Mouse (Mus musculus): ENCODE measurements around the gene Pik3ap1. TPM values are rescaled to one million over a fixed set of nuclear protein-coding genes. Genes with fewer than 3 reads are reported as not detected.

The Pik3ap1 gene
- polyA plus RNA-seq, 1 experiment = 25.9 TPM

GRCm38 (mm10) chr19:41339020-41339836, 45.7 kb downstream of the Pik3ap1 start:
- DNase-seq = no peak

GRCm38 (mm10) chr19:41338379-41338778, 46.5 kb downstream of the Pik3ap1 start:
- H3K4me1 ChIP-seq (ENCODE audit: control insufficient read depth, insufficient read depth, low read length) = peaks cover 5% of the 10 kb centered on the region; the same call in 1 of the 2 replicates
- 77% methylated on average over 6 of the region's 6 CpGs for WGBS
- H3K4me3 ChIP-seq (replicated peaks; ENCODE audit: extremely low read depth, low read depth, low read length) = no peak overlapping the region
- TF ChIP-seq CTCF (IDR thresholded peaks at IDR 0.05; ENCODE audit: insufficient read depth, low read length) (no peak), POLR2A (IDR thresholded peaks at IDR 0.05; ENCODE audit: borderline replicate concordance, extremely low read depth, low read depth, low read length) (no peak)
- DNase-seq = no peak

More at GRCm38 (mm10) chr19:41339020-41339836, 45.7 kb downstream of the Pik3ap1 start:
- peaks cover 5% of the 10 kb centered on the region; the same call in 1 of the 2 replicates for H3K4me1 ChIP-seq (ENCODE audit: control insufficient read depth, insufficient read depth, low read length)
- TF ChIP-seq CTCF (IDR thresholded peaks at IDR 0.05; ENCODE audit: insufficient read depth, low read length) (no peak), POLR2A (IDR thresholded peaks at IDR 0.05; ENCODE audit: borderline replicate concordance, extremely low read depth, low read depth, low read length) (no peak)
- no peak overlapping the region for H3K4me3 ChIP-seq (replicated peaks; ENCODE audit: extremely low read depth, low read depth, low read length)
- 41% methylated on average over 21 of the region's 21 CpGs for WGBS

- DNase-seq = no peak
- H3K4me1 ChIP-seq (ENCODE audit: control insufficient read depth, insufficient read depth, low read length) = 0 out of 2 replicates have a peak, but pooled peaks cover 2% of the 10 kb centered on the region
- WGBS = 72% methylated on average over 3 of the region's 3 CpGs
- TF ChIP-seq POLR2A (IDR thresholded peaks at IDR 0.05; ENCODE audit: borderline replicate concordance, extremely low read depth, low read depth, low read length) (no peak), CTCF (IDR thresholded peaks at IDR 0.05; ENCODE audit: insufficient read depth, low read length) (no peak)
- H3K4me3 ChIP-seq (replicated peaks; ENCODE audit: extremely low read depth, low read depth, low read length) = no peak overlapping the region
These were observed 49.2 kb downstream of the Pik3ap1 start for GRCm38 (mm10) chr19:41335721-41336120.

GRCm38 (mm10) chr19:41332986-41333385, 51.9 kb downstream of the Pik3ap1 start:
- DNase-seq = no peak
- TF ChIP-seq POLR2A (IDR thresholded peaks at IDR 0.05; ENCODE audit: borderline replicate concordance, extremely low read depth, low read depth, low read length) = no peak
- TF ChIP-seq CTCF (IDR thresholded peaks at IDR 0.05; ENCODE audit: insufficient read depth, low read length) = no peak
- H3K4me1 ChIP-seq (ENCODE audit: control insufficient read depth, insufficient read depth, low read length) = no peaks in the 10 kb centered on the region
- 73% methylated on average over 8 of the region's 8 CpGs for WGBS
- H3K4me3 ChIP-seq (replicated peaks; ENCODE audit: extremely low read depth, low read depth, low read length) = no peak overlapping the region

GRCm38 (mm10) chr19:41332228-41332627, 52.7 kb downstream of the Pik3ap1 start:
- Histone ChIP-seq H3K4me1 (ENCODE audit: control insufficient read depth, insufficient read depth, low read length) (no peaks in the 10 kb centered on the region), H3K4me3 (replicated peaks; ENCODE audit: extremely low read depth, low read depth, low read length) (no peak overlapping the region)
- 78% methylated on average over 12 of the region's 12 CpGs for WGBS
- TF ChIP-seq POLR2A (IDR thresholded peaks at IDR 0.05; ENCODE audit: borderline replicate concordance, extremely low read depth, low read depth, low read length) = no peak
- no peak for TF ChIP-seq CTCF (IDR thresholded peaks at IDR 0.05; ENCODE audit: insufficient read depth, low read length)
- no peak for DNase-seq

GRCm38 (mm10) chr19:41330401-41330800, 54.5 kb downstream of the Pik3ap1 start:
- TF ChIP-seq CTCF (IDR thresholded peaks at IDR 0.05; ENCODE audit: insufficient read depth, low read length) (no peak), POLR2A (IDR thresholded peaks at IDR 0.05; ENCODE audit: borderline replicate concordance, extremely low read depth, low read depth, low read length) (no peak)

GRCm38 (mm10) chr19:41329961-41330360, 54.9 kb downstream of the Pik3ap1 start:
- no peak for TF ChIP-seq POLR2A (IDR thresholded peaks at IDR 0.05; ENCODE audit: borderline replicate concordance, extremely low read depth, low read depth, low read length)
- no peak for TF ChIP-seq CTCF (IDR thresholded peaks at IDR 0.05; ENCODE audit: insufficient read depth, low read length)
- 91% methylated on average over 7 of the region's 7 CpGs for WGBS
- H3K4me3 ChIP-seq (replicated peaks; ENCODE audit: extremely low read depth, low read depth, low read length) = no peak overlapping the region
- DNase-seq = no peak
- H3K4me1 ChIP-seq (ENCODE audit: control insufficient read depth, insufficient read depth, low read length) = no peaks in the 10 kb centered on the region

More at GRCm38 (mm10) chr19:41330401-41330800, 54.5 kb downstream of the Pik3ap1 start:
- no peak overlapping the region for H3K4me3 ChIP-seq (replicated peaks; ENCODE audit: extremely low read depth, low read depth, low read length)
- no peaks in the 10 kb centered on the region for H3K4me1 ChIP-seq (ENCODE audit: control insufficient read depth, insufficient read depth, low read length)
- DNase-seq = no peak
- WGBS = 81% methylated on average over 7 of the region's 7 CpGs

GRCm38 (mm10) chr19:41328743-41329142, 56.2 kb downstream of the Pik3ap1 start:
- 63% methylated on average over 9 of the region's 9 CpGs for WGBS
- H3K4me1 ChIP-seq (ENCODE audit: control insufficient read depth, insufficient read depth, low read length) = no peaks in the 10 kb centered on the region
- DNase-seq = no peak
- no peak overlapping the region for H3K4me3 ChIP-seq (replicated peaks; ENCODE audit: extremely low read depth, low read depth, low read length)
- TF ChIP-seq CTCF (IDR thresholded peaks at IDR 0.05; ENCODE audit: insufficient read depth, low read length) (no peak), POLR2A (IDR thresholded peaks at IDR 0.05; ENCODE audit: borderline replicate concordance, extremely low read depth, low read depth, low read length) (no peak)

- Histone ChIP-seq H3K4me3 (replicated peaks; ENCODE audit: extremely low read depth, low read depth, low read length) (no peak overlapping the region), H3K4me1 (ENCODE audit: control insufficient read depth, insufficient read depth, low read length) (no peaks in the 10 kb centered on the region)
- TF ChIP-seq POLR2A (IDR thresholded peaks at IDR 0.05; ENCODE audit: borderline replicate concordance, extremely low read depth, low read depth, low read length) = no peak
- no peak for DNase-seq
These were observed 61.1 kb downstream of the Pik3ap1 start for GRCm38 (mm10) chr19:41323813-41324212.

- Histone ChIP-seq H3K4me3 (replicated peaks; ENCODE audit: extremely low read depth, low read depth, low read length) (no peak overlapping the region), H3K4me1 (ENCODE audit: control insufficient read depth, insufficient read depth, low read length) (no peaks in the 10 kb centered on the region)
- no peak for TF ChIP-seq CTCF (IDR thresholded peaks at IDR 0.05; ENCODE audit: insufficient read depth, low read length)
- no peak for TF ChIP-seq POLR2A (IDR thresholded peaks at IDR 0.05; ENCODE audit: borderline replicate concordance, extremely low read depth, low read depth, low read length)
- peak; percentile 16 for DNase-seq
- WGBS = 57% methylated on average over 4 of the region's 4 CpGs
These were observed 61.8 kb downstream of the Pik3ap1 start for GRCm38 (mm10) chr19:41323125-41323524.
